Mouse (Mus musculus): Measurements from ENCODE around the gene Pou6f2. TPM values are rescaled to one million over a fixed set of nuclear protein-coding genes. Genes with fewer than 3 reads are reported as not detected.

Gene Pou6f2
- polyA plus RNA-seq, 1 experiment from 2014 or later: 7.8 TPM

DNA sequence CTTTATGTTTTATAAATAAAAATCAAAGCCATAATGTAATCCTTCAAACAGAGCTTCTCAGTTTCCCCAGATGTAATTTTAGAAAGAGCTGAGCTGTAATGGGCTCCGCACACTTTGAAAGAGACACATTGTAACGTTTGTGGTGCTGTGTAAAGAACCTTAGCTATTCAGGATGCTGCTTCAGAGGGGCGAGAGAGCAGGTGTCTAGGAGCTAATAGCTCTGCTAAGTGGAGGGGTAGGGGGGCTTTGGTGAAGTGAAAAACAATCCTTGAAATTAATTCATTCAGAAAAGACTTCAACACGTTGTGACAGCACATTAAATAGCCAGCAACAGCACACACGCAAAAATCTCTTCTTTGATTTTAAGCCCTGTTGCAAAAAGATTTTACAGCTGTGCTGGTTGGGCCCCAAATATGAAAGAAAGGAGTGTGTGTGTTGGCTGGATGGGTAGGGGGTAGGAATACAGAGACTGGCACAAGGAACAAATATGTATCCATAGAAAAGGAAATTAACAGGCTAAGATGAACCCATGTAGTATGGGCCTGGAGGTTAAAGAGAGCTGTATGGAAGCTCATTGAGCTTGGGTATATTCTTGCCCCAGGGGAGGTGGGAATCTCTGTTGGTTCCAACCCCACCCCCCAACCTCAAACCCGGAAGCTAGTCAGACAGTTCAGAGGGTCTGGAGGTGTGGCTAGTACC is 73.4 kb downstream of the Pou6f2 start:
- peak; percentile 53; the same call in 1 of the 2 replicates for ATAC-seq (ENCODE audit: low FRiP score)
- no peak overlapping the region for H3K4me2 ChIP-seq (replicated peaks; ENCODE audit: low read depth, low read length)
- H3K27me3 ChIP-seq (ENCODE audit: control insufficient read depth, insufficient read depth, low read length): no peaks in the 10 kb centered on the region
- no peaks in the 10 kb centered on the region for H3K36me3 ChIP-seq (ENCODE audit: control insufficient read depth, insufficient read depth, low read length)
- no peak overlapping the region for H3K9ac ChIP-seq (ENCODE audit: low read depth, low read length)
- H3K9me3 ChIP-seq (ENCODE audit: control insufficient read depth, low read length): no peaks in the 10 kb centered on the region
- no peak overlapping the region for H3K27ac ChIP-seq (ENCODE audit: low read depth, low read length)
- no peak overlapping the region for H3K4me3 ChIP-seq (ENCODE audit: low read depth, low read length)
- DNase-seq (ENCODE audit: low spot score): no peak
- H3K4me1 ChIP-seq (replicated peaks; ENCODE audit: control insufficient read depth, insufficient read depth, low read length): no peaks in the 10 kb centered on the region
- WGBS: 50% methylated on average over 6 of the region's 6 CpGs

DNA sequence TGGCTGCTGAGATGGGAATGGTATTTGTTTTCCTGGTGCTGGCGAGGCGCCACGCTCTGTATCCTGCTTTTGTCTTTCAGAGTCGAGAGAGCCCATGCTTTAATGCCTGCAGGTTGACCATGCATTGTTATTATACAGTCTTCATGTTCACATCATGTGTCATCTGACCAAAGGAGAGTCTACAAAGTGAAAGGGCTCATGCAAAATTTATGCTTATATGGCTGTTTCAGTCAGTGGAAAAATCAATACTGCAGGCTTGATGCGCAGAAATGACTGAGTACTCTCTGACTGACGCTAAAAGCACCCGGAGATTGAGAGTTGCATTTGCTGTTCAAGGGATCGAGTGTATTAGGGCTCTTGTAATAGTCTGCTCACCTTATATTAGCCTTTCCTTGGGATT is 74.1 kb downstream of the Pou6f2 start:
- ATAC-seq (ENCODE audit: low FRiP score) (peak; percentile 78), DNase-seq (ENCODE audit: low spot score) (no peak)
- H3K4me2 ChIP-seq (replicated peaks; ENCODE audit: low read depth, low read length): no peak overlapping the region
- no peaks in the 10 kb centered on the region for H3K4me1 ChIP-seq (replicated peaks; ENCODE audit: control insufficient read depth, insufficient read depth, low read length)
- no peak overlapping the region for H3K9ac ChIP-seq (ENCODE audit: low read depth, low read length)
- 72% methylated on average over 8 of the region's 8 CpGs for WGBS
- no peaks in the 10 kb centered on the region for H3K36me3 ChIP-seq (ENCODE audit: control insufficient read depth, insufficient read depth, low read length)
- peak overlapping the region; percentile 25; the same call in 1 of the 2 replicates for H3K27ac ChIP-seq (ENCODE audit: low read depth, low read length)
- no peak overlapping the region for H3K4me3 ChIP-seq (ENCODE audit: low read depth, low read length)
- H3K27me3 ChIP-seq (ENCODE audit: control insufficient read depth, insufficient read depth, low read length): no peaks in the 10 kb centered on the region
- no peaks in the 10 kb centered on the region for H3K9me3 ChIP-seq (ENCODE audit: control insufficient read depth, low read length)

DNA sequence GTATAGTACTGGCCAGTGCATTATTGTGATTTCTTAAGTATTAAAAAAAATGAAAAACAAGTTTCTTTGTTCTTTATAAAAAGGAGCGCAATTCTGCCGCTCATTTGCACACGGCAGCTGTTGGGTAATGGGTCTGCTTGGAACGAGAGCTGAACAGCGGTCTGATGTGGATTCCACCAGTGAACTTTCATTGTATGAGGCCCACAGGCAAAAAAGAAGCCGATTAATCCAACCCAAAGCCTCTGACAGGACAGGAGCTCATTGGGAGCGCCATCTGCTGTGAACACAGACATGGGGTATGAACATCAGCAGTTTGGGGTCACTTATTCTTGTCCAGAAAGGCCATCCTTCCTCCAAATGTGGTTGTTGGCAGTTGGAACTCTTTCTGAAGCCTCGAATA is 84.9 kb downstream of the Pou6f2 start:
- H3K27ac ChIP-seq (ENCODE audit: low read depth, low read length): no peak overlapping the region
- peak; percentile 45; the same call in 1 of the 2 replicates for ATAC-seq (ENCODE audit: low FRiP score)
- 61% methylated on average over 8 of the region's 8 CpGs for WGBS

DNA sequence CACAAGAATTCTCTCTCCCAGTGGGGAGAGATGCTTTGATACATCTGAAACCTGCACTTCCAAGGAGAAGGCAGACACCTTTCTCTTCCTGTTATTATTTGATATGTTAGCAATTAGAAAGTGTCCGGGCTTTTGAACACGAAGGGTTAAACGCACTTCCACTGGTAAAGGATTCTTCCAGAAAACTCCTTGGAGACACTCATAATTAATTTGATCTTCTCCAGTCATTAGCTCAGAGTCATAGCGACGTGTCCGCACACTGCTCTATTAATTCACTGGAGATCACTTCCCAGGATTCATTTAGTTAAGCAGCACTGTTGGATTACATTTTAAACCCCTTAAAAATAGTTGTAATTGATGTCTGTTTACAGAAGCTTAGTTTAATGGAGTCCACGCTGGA is 88.5 kb downstream of the Pou6f2 start:
- Histone ChIP-seq H3K9me3 (ENCODE audit: control insufficient read depth, low read length) (no peaks in the 10 kb centered on the region), H3K27ac (ENCODE audit: low read depth, low read length) (no peak overlapping the region), H3K4me2 (replicated peaks; ENCODE audit: low read depth, low read length) (no peak overlapping the region), H3K9ac (ENCODE audit: low read depth, low read length) (no peak overlapping the region), H3K27me3 (ENCODE audit: control insufficient read depth, insufficient read depth, low read length) (no peaks in the 10 kb centered on the region), H3K36me3 (ENCODE audit: control insufficient read depth, insufficient read depth, low read length) (no peaks in the 10 kb centered on the region), H3K4me3 (ENCODE audit: low read depth, low read length) (no peak overlapping the region), H3K4me1 (replicated peaks; ENCODE audit: control insufficient read depth, insufficient read depth, low read length) (no peaks in the 10 kb centered on the region)
- DNase-seq (ENCODE audit: low spot score) (no peak), ATAC-seq (ENCODE audit: low FRiP score) (no peak)
- WGBS: 69% methylated on average over 7 of the region's 7 CpGs

More for the DNA sequence above, 84.9 kb downstream of the Pou6f2 start:
- H3K36me3 ChIP-seq (ENCODE audit: control insufficient read depth, insufficient read depth, low read length): no peaks in the 10 kb centered on the region
- H3K27me3 ChIP-seq (ENCODE audit: control insufficient read depth, insufficient read depth, low read length): no peaks in the 10 kb centered on the region
- H3K4me3 ChIP-seq (ENCODE audit: low read depth, low read length): no peak overlapping the region
- H3K4me2 ChIP-seq (replicated peaks; ENCODE audit: low read depth, low read length): no peak overlapping the region
- H3K9me3 ChIP-seq (ENCODE audit: control insufficient read depth, low read length): no peaks in the 10 kb centered on the region
- H3K9ac ChIP-seq (ENCODE audit: low read depth, low read length): no peak overlapping the region
- no peaks in the 10 kb centered on the region for H3K4me1 ChIP-seq (replicated peaks; ENCODE audit: control insufficient read depth, insufficient read depth, low read length)
- DNase-seq (ENCODE audit: low spot score): peak; percentile 17

DNA sequence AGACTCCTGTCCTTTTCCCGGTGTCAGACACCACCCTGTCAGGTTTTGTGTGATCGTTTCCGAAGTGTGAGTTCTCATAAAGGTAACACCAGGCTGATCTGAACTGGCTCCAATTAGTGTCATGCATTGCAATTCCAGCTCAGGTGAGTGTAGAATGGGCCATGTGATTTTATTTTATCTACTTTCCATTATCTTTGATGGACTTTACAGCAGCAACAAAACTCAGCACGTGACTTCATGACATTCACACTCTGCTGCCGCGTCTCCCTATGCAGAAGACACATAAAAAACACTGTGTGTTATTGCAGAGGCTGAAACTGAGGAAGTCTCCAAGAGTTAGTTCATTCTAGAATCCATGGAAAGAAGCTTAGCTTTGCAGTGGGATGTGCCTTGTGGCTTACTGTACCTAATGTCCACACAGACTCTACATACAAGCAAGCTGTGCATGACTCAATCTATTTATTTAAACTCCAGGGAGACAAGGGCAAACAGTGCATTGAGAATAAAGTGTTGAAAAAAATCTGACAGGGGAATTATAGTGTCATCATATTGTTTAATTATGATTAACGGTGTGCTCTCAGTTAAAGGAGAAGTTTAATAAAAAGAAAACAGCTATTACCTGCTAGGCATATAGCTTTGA is 90.9 kb downstream of the Pou6f2 start:
- Histone ChIP-seq H3K27me3 (ENCODE audit: control insufficient read depth, insufficient read depth, low read length) (no peaks in the 10 kb centered on the region), H3K27ac (ENCODE audit: low read depth, low read length) (no peak overlapping the region), H3K9me3 (ENCODE audit: control insufficient read depth, low read length) (no peaks in the 10 kb centered on the region), H3K4me3 (ENCODE audit: low read depth, low read length) (no peak overlapping the region), H3K36me3 (ENCODE audit: control insufficient read depth, insufficient read depth, low read length) (no peaks in the 10 kb centered on the region), H3K4me2 (replicated peaks; ENCODE audit: low read depth, low read length) (no peak overlapping the region), H3K9ac (ENCODE audit: low read depth, low read length) (no peak overlapping the region), H3K4me1 (replicated peaks; ENCODE audit: control insufficient read depth, insufficient read depth, low read length) (no peaks in the 10 kb centered on the region)
- no peak for DNase-seq (ENCODE audit: low spot score)
- no peak for ATAC-seq (ENCODE audit: low FRiP score)
- WGBS: 81% methylated on average over 7 of the region's 7 CpGs

DNA sequence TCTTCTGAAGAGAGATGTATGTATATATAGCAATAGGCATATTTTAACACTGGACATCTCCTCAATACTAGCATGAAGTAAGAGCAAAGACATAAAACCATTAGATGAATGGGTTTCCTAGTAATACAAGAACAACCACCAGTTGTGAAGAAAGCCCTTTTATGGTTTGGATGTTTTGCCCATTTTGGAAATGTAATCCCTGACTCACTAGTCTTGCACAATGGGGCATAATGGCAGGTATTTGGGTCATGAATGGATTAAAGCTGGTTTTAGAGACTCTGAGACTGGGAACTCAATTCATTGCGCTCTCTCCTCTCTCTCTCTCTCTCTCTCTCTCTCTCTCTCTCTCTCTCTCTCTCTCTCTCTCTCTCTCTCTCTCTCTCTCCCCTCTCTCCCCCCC is 97.5 kb downstream of the Pou6f2 start:
- no peak overlapping the region for H3K4me2 ChIP-seq (replicated peaks; ENCODE audit: low read depth, low read length)
- DNase-seq (ENCODE audit: low spot score): no peak

DNA sequence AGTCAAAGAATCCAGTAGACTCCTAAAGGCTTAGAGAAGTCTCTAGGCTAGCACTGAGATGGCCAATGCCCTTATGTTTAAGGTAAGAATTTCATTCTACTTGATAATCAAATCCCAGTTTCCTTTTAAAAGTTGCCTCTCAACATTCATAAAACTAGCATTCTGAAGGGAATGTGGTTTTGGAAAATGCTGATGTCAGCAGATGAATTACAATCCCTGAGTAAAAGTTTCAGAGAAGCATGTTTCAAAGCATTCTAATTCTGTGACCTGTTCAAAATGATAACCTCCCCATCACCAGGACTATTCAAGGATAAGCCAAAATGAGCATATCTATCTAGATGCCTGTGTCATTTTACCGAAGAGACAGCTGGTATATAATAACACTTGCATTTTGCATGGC is 104.0 kb downstream of the Pou6f2 start:
- no peaks in the 10 kb centered on the region for H3K4me1 ChIP-seq (replicated peaks; ENCODE audit: control insufficient read depth, insufficient read depth, low read length)
- H3K4me3 ChIP-seq (ENCODE audit: low read depth, low read length): no peak overlapping the region
- no peak overlapping the region for H3K27ac ChIP-seq (ENCODE audit: low read depth, low read length)
- H3K9me3 ChIP-seq (ENCODE audit: control insufficient read depth, low read length): no peaks in the 10 kb centered on the region
- ATAC-seq (ENCODE audit: low FRiP score) (no peak), DNase-seq (ENCODE audit: low spot score) (no peak)
- no peak overlapping the region for H3K9ac ChIP-seq (ENCODE audit: low read depth, low read length)
- 93% methylated on average over 1 of the region's 1 CpGs for WGBS
- H3K4me2 ChIP-seq (replicated peaks; ENCODE audit: low read depth, low read length): no peak overlapping the region
- H3K36me3 ChIP-seq (ENCODE audit: control insufficient read depth, insufficient read depth, low read length): no peaks in the 10 kb centered on the region
- no peaks in the 10 kb centered on the region for H3K27me3 ChIP-seq (ENCODE audit: control insufficient read depth, insufficient read depth, low read length)

More for the DNA sequence above, 97.5 kb downstream of the Pou6f2 start:
- Histone ChIP-seq H3K27ac (ENCODE audit: low read depth, low read length) (no peak overlapping the region), H3K9me3 (ENCODE audit: control insufficient read depth, low read length) (no peaks in the 10 kb centered on the region), H3K4me3 (ENCODE audit: low read depth, low read length) (no peak overlapping the region), H3K9ac (ENCODE audit: low read depth, low read length) (no peak overlapping the region), H3K4me1 (replicated peaks; ENCODE audit: control insufficient read depth, insufficient read depth, low read length) (no peaks in the 10 kb centered on the region), H3K27me3 (ENCODE audit: control insufficient read depth, insufficient read depth, low read length) (no peaks in the 10 kb centered on the region), H3K36me3 (ENCODE audit: control insufficient read depth, insufficient read depth, low read length) (no peaks in the 10 kb centered on the region)
- no peak for ATAC-seq (ENCODE audit: low FRiP score)
- WGBS: 79% methylated on average over 1 of the region's 1 CpGs

DNA sequence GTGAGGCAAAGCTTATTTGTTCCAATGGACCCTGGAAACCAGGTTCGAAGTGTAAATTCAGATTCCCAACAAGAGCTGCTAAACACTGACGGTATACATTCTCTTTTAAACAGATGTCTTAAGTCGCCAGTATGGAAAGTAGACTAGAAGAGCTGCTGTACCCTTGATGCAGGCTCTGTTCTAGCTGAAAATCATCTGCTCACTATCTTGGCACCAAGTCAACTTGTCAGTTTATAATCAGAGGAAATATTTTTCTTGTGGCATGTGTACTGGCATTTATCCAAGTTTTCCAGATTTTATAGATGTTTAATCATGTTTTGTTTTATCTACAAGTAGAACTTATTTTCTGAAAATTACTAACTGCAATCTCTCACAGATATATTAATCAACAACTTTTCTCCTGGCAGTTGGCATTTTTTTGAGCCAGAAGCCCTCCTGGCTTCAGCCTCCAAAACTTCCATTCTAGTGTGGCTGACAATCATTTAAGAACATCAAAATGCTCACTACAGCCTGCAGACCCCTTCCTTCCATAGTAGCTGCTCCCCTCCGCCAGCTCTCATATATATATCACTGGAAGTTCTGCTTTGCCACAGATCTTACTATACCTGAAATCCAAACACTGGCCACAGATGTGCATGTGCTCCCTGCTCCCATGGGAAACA is 107.1 kb downstream of the Pou6f2 start:
- no peaks in the 10 kb centered on the region for H3K9me3 ChIP-seq (ENCODE audit: control insufficient read depth, low read length)
- H3K9ac ChIP-seq (ENCODE audit: low read depth, low read length): no peak overlapping the region
- ATAC-seq (ENCODE audit: low FRiP score): no peak
- no peak for DNase-seq (ENCODE audit: low spot score)
- no peaks in the 10 kb centered on the region for H3K27me3 ChIP-seq (ENCODE audit: control insufficient read depth, insufficient read depth, low read length)
- H3K36me3 ChIP-seq (ENCODE audit: control insufficient read depth, insufficient read depth, low read length): no peaks in the 10 kb centered on the region
- no peak overlapping the region for H3K4me3 ChIP-seq (ENCODE audit: low read depth, low read length)
- H3K27ac ChIP-seq (ENCODE audit: low read depth, low read length): no peak overlapping the region
- no peaks in the 10 kb centered on the region for H3K4me1 ChIP-seq (replicated peaks; ENCODE audit: control insufficient read depth, insufficient read depth, low read length)
- no peak overlapping the region for H3K4me2 ChIP-seq (replicated peaks; ENCODE audit: low read depth, low read length)
- 90% methylated on average over 4 of the region's 4 CpGs for WGBS
